Mouse (Mus musculus) erythroblast, embryonic 14.5 days (primary cell): ENCODE results near the gene Abhd17c.

Experiments used
- GATA1 ChIP-seq: IDR thresholded peaks from 2 replicates; pipeline ENCODE4 v1.6.1; 2012; ENCODE audit warnings: low read length, inconsistent platforms, mixed read lengths
- TAL1 ChIP-seq: IDR thresholded peaks from 3 replicates; pipeline ENCODE4 v1.6.1; 2012; ENCODE audit warnings: low read length, inconsistent platforms, mixed read lengths

- TF ChIP-seq GATA1 (no peak), TAL1 (no peak)
Observed at GRCm38 (mm10) chr7:84132704-84133103, 19.0 kb downstream of the Abhd17c start.
